Mouse (Mus musculus) Patski (cell line): Measurements from ENCODE around the gene Sec61b. TPM values are rescaled to one million over a fixed set of nuclear protein-coding genes. Genes with fewer than 3 reads are reported as not detected.
A peak's percentile ranks its signal among the peaks of the same experiment; 100 is the strongest.

Experiments used
- ATAC-seq: fragments of 100-300 bp; one replicate; pipeline ENCODE4 v1.8.0; 2021
- CTCF ChIA-PET: fragments of 350-600 bp; sonication (Branson Sonifier 250); formaldehyde crosslinking; loops from one replicate; lab custom pipeline; 2022; ENCODE audit warnings: inconsistent platforms; lab: Charles Lee
- POLR2A ChIA-PET: fragments of 350-600 bp; sonication (Branson Sonifier 250); formaldehyde crosslinking; loops from one replicate; lab custom pipeline; 2022; ENCODE audit warnings: antibody characterized with exemption, inconsistent platforms; lab: Charles Lee
- DNase-seq: peaks from one replicate; pipeline ENCODE4 v3.0.0-alpha.2; 2011; ENCODE audit warnings: low read depth, low spot score
- H3K27me3 ChIP-seq: fragments of 371-371 bp; one replicate; pipeline ENCODE4 v1.5.1; 2021
- CTCF ChIP-seq: fragments of 100-300 bp; IDR thresholded peaks from one replicate; pipeline ENCODE4 v1.5.1; 2021
- in situ Hi-C: fragments of 300-500 bp; cut with MboI; formaldehyde crosslinking; loops from 3 replicates; pipeline ENCODE4 v1.11.1; 2018; ENCODE audit warnings: low pct_unique_long_range_greater_than_20kb, mixed read lengths
- polyA plus RNA-seq: library from polyadenylated mRNA; unstranded; gene quantifications from one replicate; pipeline ENCODE4 v1.2.3, GENCODE M21; 2021

The Sec61b gene
- polyA plus RNA-seq, 1 experiment from 2014 or later: 164 TPM

- in situ Hi-C loops: loop anchor here (5.0 to 25.0 kb wide), 3 partner anchors 158 to 948 kb away; partner anchors contain the start of gene Nr4a3
- CTCF ChIA-PET: no interaction called here
- POLR2A ChIA-PET: interaction anchor here (0.6 to 0.7 kb wide), 2 partner anchors 59 to 958 kb away, joined by 3 to 4 read pairs; no protein-coding TSS in a partner anchor
- no peaks in the 10 kb centered on the region for H3K27me3 ChIP-seq
- DNase-seq (no peak), ATAC-seq (no peak)
- no peak for TF ChIP-seq CTCF
Observed at GRCm38 (mm10) chr4:47438956-47439355, 35.5 kb upstream of the Sec61b start.

GRCm38 (mm10) chr4:47440951-47441350, 33.5 kb upstream of the Sec61b start:
- DNase-seq (no peak), ATAC-seq (no peak)
- ChIA-PET POLR2A (no interaction called here), CTCF (no interaction called here)
- peaks cover 7% of the 10 kb centered on the region for H3K27me3 ChIP-seq
- no peak for TF ChIP-seq CTCF
- in situ Hi-C loops: loop anchor here (25.0 kb wide), 2 partner anchors 596 to 946 kb away; partner anchors contain the start of gene Nr4a3

GRCm38 (mm10) chr4:47448526-47448925, 25.9 kb upstream of the Sec61b start:
- CTCF ChIA-PET: no interaction called here
- ATAC-seq (no peak), DNase-seq (no peak)
- peaks cover 7% of the 10 kb centered on the region for H3K27me3 ChIP-seq
- POLR2A ChIA-PET: no interaction called here
- no peak for TF ChIP-seq CTCF
- in situ Hi-C loops: loop anchor here (25.0 kb wide), 2 partner anchors 589 to 939 kb away; partner anchors contain the start of gene Nr4a3

- ChIA-PET POLR2A (no interaction called here), CTCF (no interaction called here)
- ATAC-seq (no peak), DNase-seq (no peak)
- H3K27me3 ChIP-seq: peaks cover 7% of the 10 kb centered on the region
- in situ Hi-C loops: loop anchor here (25.0 kb wide), 2 partner anchors 588 to 938 kb away; partner anchors contain the start of gene Nr4a3
- no peak for TF ChIP-seq CTCF
Observed at GRCm38 (mm10) chr4:47449116-47449515, 25.3 kb upstream of the Sec61b start.

- peaks cover 7% of the 10 kb centered on the region for H3K27me3 ChIP-seq
- in situ Hi-C loops: loop anchor here (25.0 kb wide), 2 partner anchors 587 to 937 kb away; partner anchors contain the start of gene Nr4a3
- CTCF ChIA-PET: no interaction called here
- TF ChIP-seq CTCF: no peak
- POLR2A ChIA-PET: no interaction called here
- ATAC-seq (no peak), DNase-seq (no peak)
Observed at GRCm38 (mm10) chr4:47449586-47450522, 24.6 kb upstream of the Sec61b start.

- CTCF ChIA-PET: no interaction called here
- DNase-seq (no peak), ATAC-seq (no peak)
- TF ChIP-seq CTCF: no peak
- POLR2A ChIA-PET: no interaction called here
- in situ Hi-C loops: no loop called here
- H3K27me3 ChIP-seq: no peaks in the 10 kb centered on the region
Observed at GRCm38 (mm10) chr4:47467196-47467595, 7.3 kb upstream of the Sec61b start.

- CTCF ChIA-PET: interaction anchor here (1.1 kb wide), 1 partner anchor 8 kb away, joined by 3 read pairs; no protein-coding TSS in a partner anchor
- TF ChIP-seq CTCF: no peak
- in situ Hi-C loops: no loop called here
- no peak for ATAC-seq
- POLR2A ChIA-PET: interaction anchor here (1.0 kb wide), 1 partner anchor 36 kb away, joined by 3 read pairs; no protein-coding TSS in a partner anchor
- DNase-seq: no peak
- no peaks in the 10 kb centered on the region for H3K27me3 ChIP-seq
Observed at GRCm38 (mm10) chr4:47473586-47473967, 881 bp upstream of the Sec61b start.

GRCm38 (mm10) chr4:47474730-47475643, 529 bp downstream of the Sec61b start:
- TF ChIP-seq CTCF: no peak
- no peak for DNase-seq
- ChIA-PET CTCF (interaction anchor here (1.4 kb wide), 1 partner anchor 28 kb away, joined by 3 read pairs; no protein-coding TSS in a partner anchor), POLR2A (interaction anchor here (0.9 kb wide), 1 partner anchor 41 kb away, joined by 3 read pairs; no protein-coding TSS in a partner anchor)
- no peaks in the 10 kb centered on the region for H3K27me3 ChIP-seq
- peak; percentile 48 for ATAC-seq
- in situ Hi-C loops: no loop called here

GRCm38 (mm10) chr4:47477539-47477938, 3.1 kb downstream of the Sec61b start:
- CTCF ChIA-PET: no interaction called here

GRCm38 (mm10) chr4:47480095-47480494, 5.6 kb downstream of the Sec61b start:
- ATAC-seq (no peak), DNase-seq (no peak)
- TF ChIP-seq CTCF: no peak
- H3K27me3 ChIP-seq: no peaks in the 10 kb centered on the region
- in situ Hi-C loops: no loop called here
- POLR2A ChIA-PET: no interaction called here
- CTCF ChIA-PET: interaction anchor here (1.6 kb wide), 1 partner anchor 9 kb away, joined by 3 read pairs; no protein-coding TSS in a partner anchor

More at GRCm38 (mm10) chr4:47477539-47477938, 3.1 kb downstream of the Sec61b start:
- POLR2A ChIA-PET: no interaction called here
- TF ChIP-seq CTCF: no peak
- DNase-seq (no peak), ATAC-seq (no peak)
- in situ Hi-C loops: no loop called here
- H3K27me3 ChIP-seq: no peaks in the 10 kb centered on the region
